Mouse (Mus musculus): ENCODE results near the gene Zc3h12d.

DNA sequence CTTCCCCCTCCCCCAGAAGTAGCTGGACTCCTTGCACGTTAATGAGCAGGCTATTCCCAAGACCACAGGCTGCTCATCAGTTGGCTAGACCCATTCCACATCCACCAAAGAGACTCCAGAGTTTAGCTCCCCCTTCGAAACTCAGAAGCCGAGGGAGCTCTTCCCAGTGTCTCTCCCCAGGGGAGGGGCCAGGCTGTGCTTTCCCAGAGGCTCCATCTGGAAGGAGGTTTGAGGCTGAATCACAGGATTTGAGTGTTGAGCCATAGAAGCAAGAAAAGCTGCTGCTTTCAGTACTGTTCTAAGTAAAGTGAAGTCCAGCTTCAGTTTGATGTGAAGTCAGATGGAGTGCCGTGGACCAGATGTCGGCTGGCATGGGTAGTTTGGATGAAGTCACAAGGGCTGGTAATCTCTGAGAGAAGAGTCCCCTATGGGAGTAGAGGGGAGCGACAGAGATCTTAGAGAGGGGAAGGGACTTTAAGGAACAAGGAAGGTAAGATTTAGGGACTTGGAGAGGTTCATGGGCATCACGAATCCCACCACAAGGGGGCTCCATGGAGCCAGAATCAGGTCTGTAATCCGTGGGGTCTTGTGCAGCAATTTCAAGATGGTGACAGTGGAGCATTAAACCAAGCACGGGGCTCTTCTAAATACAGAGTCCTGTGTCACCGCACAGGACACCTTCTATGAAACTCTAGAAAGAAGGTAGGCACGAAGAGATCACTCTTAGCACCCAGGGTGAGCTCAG, 38.5 kb downstream of the Zc3h12d start:
- TF ChIP-seq CTCF (IDR thresholded peaks at IDR 0.05; ENCODE audit: low read depth): peak; percentile 60
- no peak for TF ChIP-seq EP300 (optimal IDR thresholded peaks at IDR 0.05)

Data from stomach, postnatal 0 days (tissue).